Mouse (Mus musculus): Measurements from ENCODE around the gene Stx12.
"Not testable (repeated sequence)": the region's sequence is repeated elsewhere in the genome, so short reads cannot be mapped to it uniquely, and the experiment has no call there.

DNA sequence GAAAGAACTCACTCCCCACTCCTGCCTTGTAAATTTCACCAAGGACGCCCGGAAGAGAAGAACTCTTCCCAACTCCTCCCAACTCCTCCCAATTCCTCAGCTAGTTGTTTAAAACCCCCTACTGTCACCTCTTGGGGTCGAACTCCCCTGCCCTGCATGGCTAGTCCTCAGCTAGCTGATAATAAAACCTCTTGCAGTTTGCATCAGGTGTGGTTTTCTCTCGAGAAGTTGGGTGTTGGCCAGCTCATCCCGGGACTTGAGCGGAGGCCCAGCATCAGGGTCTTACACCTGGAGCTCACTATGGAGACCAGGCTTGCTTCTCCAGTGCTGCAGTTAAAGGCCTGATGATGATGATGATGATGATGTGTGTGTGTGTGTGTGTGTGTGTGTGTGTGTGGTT is 34.2 kb upstream of the Stx12 start:
- TF ChIP-seq CTCF (IDR thresholded peaks at IDR 0.05; ENCODE audit: control insufficient read depth, insufficient read depth, low read length); POLR2A (IDR thresholded peaks at IDR 0.05; ENCODE audit: borderline replicate concordance, control insufficient read depth, low read depth, low read length): not testable (repeated sequence)

All from bone marrow, adult 2 months (tissue).